Mouse (Mus musculus) limb, embryonic 13.5 days (tissue): Measurements from ENCODE around the gene Fmo9. TPM values are rescaled to one million over a fixed set of nuclear protein-coding genes. Genes with fewer than 3 reads are reported as not detected.

Experiments used
- ATAC-seq: fragments of 200-750 bp; cut with Nextera tagmentation; 2 replicates; pipeline ENCODE4 v1.8.0; 2017; ENCODE audit warnings: low read depth, moderate number of reproducible peaks, moderate TSS enrichment; ENCODE audit not compliant: low FRiP score
- H3K27ac ChIP-seq: fragments of 300-500 bp; sonication (generic); 2 replicates; pipeline ENCODE4 v1.5.1; 2015; ENCODE audit warnings: inconsistent platforms, mild to moderate bottlenecking, moderate library complexity
- H3K27me3 ChIP-seq: fragments of 300-500 bp; sonication (generic); 2 replicates; pipeline ENCODE4 v1.6.1; 2015; ENCODE audit warnings: mild to moderate bottlenecking, inconsistent platforms
- H3K36me3 ChIP-seq: fragments of 300-500 bp; sonication (generic); 2 replicates; pipeline ENCODE4 v1.6.1; 2015; ENCODE audit warnings: inconsistent platforms, mild to moderate bottlenecking, moderate library complexity
- H3K4me1 ChIP-seq: fragments of 300-500 bp; sonication (generic); 2 replicates; pipeline ENCODE4 v1.6.1; 2015; ENCODE audit warnings: inconsistent platforms
- H3K4me2 ChIP-seq: fragments of 300-500 bp; sonication (generic); replicated peaks from 2 replicates; pipeline ENCODE4 v1.6.1; 2015; ENCODE audit warnings: inconsistent platforms, mild to moderate bottlenecking, moderate library complexity
- H3K4me3 ChIP-seq: fragments of 300-500 bp; sonication (generic); 2 replicates; pipeline ENCODE4 v1.5.1; 2015; ENCODE audit warnings: moderate library complexity, mild to moderate bottlenecking, inconsistent platforms
- H3K9ac ChIP-seq: fragments of 300-500 bp; sonication (generic); 2 replicates; pipeline ENCODE4 v1.6.1; 2015; ENCODE audit warnings: mild to moderate bottlenecking, inconsistent platforms
- H3K9me3 ChIP-seq: fragments of 300-500 bp; sonication (generic); 2 replicates; pipeline ENCODE4 v1.6.1; 2016; ENCODE audit warnings: inconsistent platforms
- WGBS: fragments of 180-500 bp; shearing (Covaris S2); methylation state at CpG from one replicate; pipeline ENCODE4 v1.1.7; 2015; 5-methylcytosine and 5-hydroxymethylcytosine counted together
- microRNA-seq: library from miRNA; unstranded; fragments of <30 nt; microRNA quantifications from one replicate; pipeline ENCODE4, GENCODE M21; 2016
- polyA plus RNA-seq: library from polyadenylated mRNA; unstranded; fragments of >200 nt; fragmentation: Nextera tagmentation; extraction: Ambion mirVana; gene quantifications from 2 replicates; pipeline ENCODE4 v1.2.1, GENCODE M21; 2015

Fmo9 gene
- polyA plus RNA-seq = not detected in 2 replicates

DNA sequence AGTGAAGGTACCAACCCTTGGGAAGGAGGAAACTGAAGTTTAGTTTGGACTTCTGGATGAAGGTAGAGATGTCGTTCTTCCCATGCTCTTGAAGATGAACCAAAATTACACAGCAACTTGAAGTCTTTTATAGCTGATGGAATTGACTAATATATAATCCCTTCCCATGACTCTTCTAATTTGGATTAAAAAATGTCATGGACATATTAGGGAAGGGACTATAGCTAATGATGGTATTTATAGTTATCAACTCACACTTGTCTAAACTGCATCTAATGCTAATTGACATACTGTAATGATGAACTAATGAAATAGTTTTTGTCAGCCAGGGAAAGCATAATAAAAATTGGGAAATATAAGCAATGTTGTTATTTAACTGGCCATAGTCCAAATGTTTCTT, at the start of gene Fmo9:
Fmo9 (minus strand) TSS at position 101 of the 400 bp plus-strand sequence.
- no peaks in the 10 kb centered on the region for H3K36me3 ChIP-seq
- no peak for ATAC-seq
- H3K27ac ChIP-seq = no peak within 1 kb of the TSS
- H3K9ac ChIP-seq = no peak within 1 kb of the TSS
- H3K4me2 ChIP-seq = no peak within 1 kb of the TSS
- H3K27me3 ChIP-seq = no peaks in the 10 kb centered on the region
- no peaks in the 10 kb centered on the region for H3K9me3 ChIP-seq
- H3K4me3 ChIP-seq = no peak within 1 kb of the TSS
- no peaks in the 10 kb centered on the region for H3K4me1 ChIP-seq
- 85% methylated on average over 1 of the region's 1 CpGs for WGBS

DNA sequence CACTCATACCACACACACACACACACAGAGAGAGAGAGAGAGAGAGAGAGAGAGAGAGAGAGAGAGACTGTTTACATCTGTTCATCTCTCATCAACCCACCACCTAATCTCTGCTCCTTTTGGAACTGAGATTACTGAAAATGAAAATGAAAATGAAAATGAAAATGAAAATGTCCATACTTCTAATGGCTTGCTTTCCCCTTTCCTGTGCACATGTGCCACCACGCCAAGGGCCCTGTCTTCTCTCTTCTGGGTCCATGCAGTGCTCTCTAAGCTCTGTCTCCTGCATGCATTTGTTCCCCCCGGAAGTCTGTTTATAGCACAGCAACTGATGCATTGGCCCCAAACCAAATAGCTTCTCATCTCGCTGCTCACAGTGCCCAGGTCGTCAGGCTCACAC, 49.2 kb upstream of the Fmo9 start:
- H3K27ac ChIP-seq = no peak overlapping the region
- H3K4me2 ChIP-seq = no peak overlapping the region
- no peak overlapping the region for H3K4me3 ChIP-seq
- no peaks in the 10 kb centered on the region for H3K27me3 ChIP-seq
- 61% methylated on average over 4 of the region's 4 CpGs for WGBS
- no peaks in the 10 kb centered on the region for H3K9me3 ChIP-seq
- no peaks in the 10 kb centered on the region for H3K36me3 ChIP-seq
- no peak for ATAC-seq
- no peak overlapping the region for H3K9ac ChIP-seq
- no peaks in the 10 kb centered on the region for H3K4me1 ChIP-seq

DNA sequence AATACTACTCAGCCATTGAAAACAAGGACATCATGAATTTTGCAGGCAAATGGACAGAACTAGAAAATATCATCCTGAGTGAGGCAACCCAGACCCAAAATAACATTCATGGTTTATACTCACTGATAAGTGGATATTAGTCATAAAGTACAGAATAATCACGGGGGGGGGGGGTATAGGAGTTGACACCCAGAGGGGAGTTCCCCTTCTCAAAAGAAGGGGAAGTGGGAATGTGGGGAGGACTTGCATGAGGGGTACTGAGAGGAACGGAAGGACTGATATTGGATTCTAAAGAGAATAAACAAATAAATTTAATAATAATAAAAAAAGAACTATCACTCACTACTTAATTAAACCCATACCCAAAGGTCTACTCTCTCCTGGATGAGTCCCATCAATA, 48.6 kb upstream of the Fmo9 start:
- no peak overlapping the region for H3K4me2 ChIP-seq

DNA sequence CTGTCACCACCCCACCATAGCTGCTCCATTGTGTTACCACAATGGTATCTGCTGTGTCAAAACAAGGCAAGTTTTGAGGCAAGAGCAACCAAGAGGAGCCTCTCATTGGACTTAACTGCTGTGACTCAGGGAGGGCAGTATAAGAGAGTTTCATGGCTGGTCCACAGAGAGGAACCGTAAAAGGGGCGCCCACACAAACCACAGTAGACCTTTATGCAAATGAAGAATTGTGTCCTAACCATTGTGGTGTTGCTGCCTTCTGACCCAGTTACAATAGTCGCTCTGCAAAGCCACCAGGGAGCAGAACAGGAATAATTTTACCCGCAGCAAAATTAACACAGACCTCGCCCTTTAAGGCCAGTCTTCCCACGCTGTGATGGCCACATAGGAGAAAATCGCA, 29.2 kb upstream of the Fmo9 start:
- ATAC-seq = no peak
- Histone ChIP-seq H3K4me1 (no peaks in the 10 kb centered on the region), H3K4me3 (no peak overlapping the region), H3K4me2 (no peak overlapping the region), H3K9ac (no peak overlapping the region), H3K36me3 (no peaks in the 10 kb centered on the region), H3K9me3 (no peaks in the 10 kb centered on the region), H3K27me3 (no peaks in the 10 kb centered on the region), H3K27ac (no peak overlapping the region)
- WGBS = 88% methylated on average over 7 of the region's 7 CpGs

More for the DNA sequence above, 48.6 kb upstream of the Fmo9 start:
- ATAC-seq = no peak
- H3K9me3 ChIP-seq = no peaks in the 10 kb centered on the region
- H3K36me3 ChIP-seq = no peaks in the 10 kb centered on the region
- H3K9ac ChIP-seq = no peak overlapping the region
- H3K27me3 ChIP-seq = no peaks in the 10 kb centered on the region
- H3K4me3 ChIP-seq = no peak overlapping the region
- no peaks in the 10 kb centered on the region for H3K4me1 ChIP-seq
- no peak overlapping the region for H3K27ac ChIP-seq
- 69% methylated on average over 2 of the region's 2 CpGs for WGBS

DNA sequence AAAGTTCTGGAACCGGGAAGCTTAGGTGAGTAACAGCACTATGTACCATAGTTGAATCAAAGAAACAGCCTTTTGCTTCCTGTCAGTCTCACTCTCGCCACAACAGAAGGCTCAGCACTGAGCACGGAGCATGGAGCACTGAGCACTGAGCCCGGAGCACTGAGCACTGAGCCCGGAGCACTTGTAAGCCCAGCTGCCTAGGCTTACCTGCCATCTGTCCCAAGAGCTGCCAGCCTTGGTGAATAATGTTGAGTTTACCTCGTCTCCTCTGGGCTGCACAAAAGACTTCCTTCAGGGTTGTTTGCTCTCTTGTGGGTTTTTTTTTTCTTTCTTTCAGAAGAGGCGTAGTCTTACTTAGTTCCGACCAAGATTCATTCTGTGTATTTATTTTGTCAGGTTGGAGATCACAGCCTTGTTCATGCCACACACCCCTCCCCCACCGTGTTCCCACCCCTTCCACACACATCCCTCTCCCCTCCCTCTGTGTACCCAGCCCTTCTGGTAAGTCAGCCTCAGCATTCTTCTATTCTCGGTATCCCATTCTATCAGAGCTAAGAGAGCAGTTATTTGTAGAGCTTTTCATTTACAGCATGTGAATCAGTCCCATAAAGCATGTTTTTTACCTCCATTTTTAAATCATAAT, 20.7 kb upstream of the Fmo9 start:
- H3K27ac ChIP-seq = no peak overlapping the region
- no peaks in the 10 kb centered on the region for H3K9me3 ChIP-seq
- H3K9ac ChIP-seq = no peak overlapping the region
- no peaks in the 10 kb centered on the region for H3K4me1 ChIP-seq
- no peaks in the 10 kb centered on the region for H3K27me3 ChIP-seq
- ATAC-seq = no peak
- H3K4me3 ChIP-seq = no peak overlapping the region
- no peaks in the 10 kb centered on the region for H3K36me3 ChIP-seq
- no peak overlapping the region for H3K4me2 ChIP-seq
- 72% methylated on average over 10 of the region's 10 CpGs for whole genome bisulfite sequencing

DNA sequence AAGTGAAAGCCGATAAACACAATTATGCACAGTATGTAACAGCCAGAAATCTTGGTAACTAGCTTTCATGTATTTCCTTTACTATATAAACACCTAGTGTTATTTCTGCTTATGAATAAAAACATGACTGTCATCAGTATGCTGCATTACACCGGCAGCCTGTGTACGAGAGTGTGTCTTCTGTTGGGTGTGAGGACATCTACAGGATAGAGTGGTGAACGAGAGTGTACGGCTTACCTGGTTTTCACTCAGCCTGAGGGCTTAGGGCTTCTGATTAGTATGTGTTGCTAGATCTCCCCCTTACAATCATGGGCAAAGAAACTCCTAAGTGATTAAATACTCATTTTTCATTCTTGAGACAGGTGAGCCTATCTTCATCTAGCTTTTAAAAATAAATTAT, 12.4 kb downstream of the Fmo9 start:
- Histone ChIP-seq H3K36me3 (no peaks in the 10 kb centered on the region), H3K9ac (no peak overlapping the region), H3K27ac (no peak overlapping the region), H3K4me3 (no peak overlapping the region), H3K4me1 (no peaks in the 10 kb centered on the region), H3K27me3 (no peaks in the 10 kb centered on the region), H3K9me3 (no peaks in the 10 kb centered on the region), H3K4me2 (no peak overlapping the region)
- no peak for ATAC-seq
- 87% methylated on average over 5 of the region's 5 CpGs for WGBS

DNA sequence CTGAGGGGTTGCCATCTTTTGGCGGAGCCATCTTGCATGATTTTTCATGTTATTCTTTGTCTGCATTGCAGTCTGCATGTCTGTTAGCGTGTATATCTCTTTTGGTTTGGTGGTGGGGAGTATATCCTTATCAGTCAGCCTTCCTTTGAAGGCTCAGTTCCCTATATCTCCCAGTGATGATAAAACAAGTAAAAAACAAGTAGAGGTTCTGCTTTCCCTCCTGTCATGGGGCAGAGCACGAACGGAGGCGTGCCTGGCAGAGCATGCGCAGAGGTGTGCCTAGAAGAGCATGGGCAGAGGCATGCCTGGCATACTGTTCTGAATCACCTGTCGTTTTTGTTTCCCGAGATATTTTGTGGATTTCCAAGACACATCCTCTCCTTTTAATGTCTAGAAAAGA, 20.8 kb downstream of the Fmo9 start:
- H3K9ac ChIP-seq = no peak overlapping the region
- 88% methylated on average over 8 of the region's 8 CpGs for WGBS
- no peak overlapping the region for H3K4me2 ChIP-seq
- H3K4me1 ChIP-seq = no peaks in the 10 kb centered on the region
- H3K9me3 ChIP-seq = no peaks in the 10 kb centered on the region
- H3K36me3 ChIP-seq = no peaks in the 10 kb centered on the region
- no peak overlapping the region for H3K4me3 ChIP-seq
- H3K27ac ChIP-seq = no peak overlapping the region
- ATAC-seq = no peak
- H3K27me3 ChIP-seq = no peaks in the 10 kb centered on the region

DNA sequence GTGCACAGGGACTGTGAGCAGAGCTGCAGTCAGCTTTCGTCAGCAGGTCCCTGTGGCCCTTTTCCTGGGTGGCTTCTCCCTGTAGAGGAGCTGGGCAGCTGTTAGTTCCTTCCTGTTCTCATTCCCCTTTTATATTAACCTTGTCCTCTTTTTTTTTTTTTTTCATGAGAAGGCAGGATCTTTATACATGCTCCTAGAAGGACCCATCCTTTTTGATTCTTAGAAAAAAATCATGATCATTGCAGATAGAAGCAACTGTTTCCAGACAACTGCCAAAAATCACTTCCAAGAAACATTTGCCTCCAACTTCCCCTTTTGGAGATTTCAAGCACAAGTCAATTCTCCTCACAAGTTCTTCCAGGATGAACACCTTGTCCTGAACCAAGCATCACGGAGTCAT, 34.1 kb downstream of the Fmo9 start, which contains the start of gene Gm4847:
Gm4847 (minus strand) TSS at position 101 of the 400 bp plus-strand sequence.
- no peak for ATAC-seq
- WGBS = 83% methylated on average over 2 of the region's 2 CpGs

More for the DNA sequence above, 34.1 kb downstream of the Fmo9 start, which contains the start of gene Gm4847:
- H3K4me3 ChIP-seq = no peak within 1 kb of the TSS
- H3K9ac ChIP-seq = no peak within 1 kb of the TSS
- H3K27ac ChIP-seq = no peak within 1 kb of the TSS
- no peak within 1 kb of the TSS for H3K4me2 ChIP-seq
- H3K9me3 ChIP-seq = no peaks in the 10 kb centered on the region
- H3K36me3 ChIP-seq = no peaks in the 10 kb centered on the region
- no peaks in the 10 kb centered on the region for H3K27me3 ChIP-seq
- H3K4me1 ChIP-seq = no peaks in the 10 kb centered on the region

Small RNAs within 50 kb of the gene (microRNA-seq; reads per million reads assigned to microRNA genes)
- gene Gm22992 = not detected

Other genes with a start within 250 kb of the Fmo9 start
- not detected in 2 replicates for gene Gm4846, start 184.3 kb downstream of the Fmo9 start, polyA plus RNA-seq
- gene Gm4847, start 34.2 kb downstream of the Fmo9 start, polyA plus RNA-seq = not detected in 2 replicates